Mouse (Mus musculus) cerebellum, postnatal 14 days (tissue): ENCODE data around the gene Fa2h.

ENCODE experiments used
- DNase-seq, 2 experiments: peaks; one replicate each; pipeline ENCODE4 v3.0.0; 2021; ENCODE audit warnings: mixed read lengths in 2 of 2

Fa2h gene

DNA sequence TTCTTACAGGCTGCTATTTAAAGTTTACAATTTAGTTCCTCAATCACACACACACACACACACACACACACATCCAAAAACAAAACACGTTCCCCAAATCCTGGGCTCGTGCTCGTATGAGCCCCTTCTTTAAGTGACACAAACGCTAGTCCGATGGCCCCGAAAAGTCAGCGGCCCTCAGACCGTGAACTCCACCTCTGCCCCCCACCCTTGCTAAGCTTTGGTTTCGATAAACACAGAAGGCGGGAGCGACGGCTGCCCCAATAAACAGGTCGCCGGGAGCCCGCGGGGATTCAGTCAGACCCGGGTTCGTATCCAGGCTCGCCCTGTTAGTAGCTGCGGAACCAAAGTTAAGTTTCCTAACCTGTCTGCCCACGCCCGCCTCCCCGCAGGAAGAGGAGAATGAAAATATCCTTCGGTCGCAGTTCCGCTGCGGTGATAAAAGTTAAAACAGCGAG lies 94.2 kb downstream of the Fa2h start:
- peak; percentile 61 to 66 for DNase-seq

DNA sequence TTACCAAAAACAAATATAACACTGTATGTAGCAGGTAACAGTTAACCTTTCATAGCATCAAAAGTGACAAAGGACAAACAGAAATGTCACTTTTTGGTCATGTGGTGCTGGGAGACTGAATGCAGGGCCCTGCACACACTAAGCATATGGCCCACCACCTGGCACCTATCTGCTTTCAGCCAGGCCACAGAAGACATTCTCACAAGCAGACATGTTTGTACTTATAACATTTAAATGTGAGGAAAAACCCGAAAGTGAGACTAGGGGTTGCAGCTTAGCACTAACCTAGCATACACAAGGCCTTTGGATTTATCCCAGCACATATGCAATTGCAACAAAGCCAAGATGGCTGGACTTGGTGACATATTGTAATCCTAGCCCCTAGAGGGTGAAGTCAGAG lies 95.6 kb downstream of the Fa2h start:
- DNase-seq, result peak; percentile 32 to 61
